Mouse (Mus musculus): ENCODE measurements around the gene Nr1i2. TPM values are rescaled to one million over a fixed set of nuclear protein-coding genes. Genes with fewer than 3 reads are reported as not detected.
A peak's percentile ranks its signal among the peaks of the same experiment; 100 is the strongest.
"Not testable (repeated sequence)": the region's sequence is repeated elsewhere in the genome, so short reads cannot be mapped to it uniquely, and the experiment has no call there.

Gene Nr1i2
- polyA plus RNA-seq (2015; fragmentation: Nextera tagmentation; extraction: Ambion mirVana): 0.09 TPM in 1 of 2 replicates, not detected in the other

GRCm38 (mm10) chr16:38294685-38295348 lies at the start of gene Nr1i2:
Gene Nr1i2 (minus strand): TSS chr16:38294824.
- WGBS: 55% methylated on average over 7 of the region's 7 CpGs
- peaks cover 3% of the 10 kb centered on the region; the same call in 1 of the 2 replicates for H3K4me1 ChIP-seq (ENCODE audit: control insufficient read depth, insufficient read depth, low read length)
- H3K4me2 ChIP-seq (ENCODE audit: low read depth, low read length): no peak within 1 kb of the TSS
- no peaks in the 10 kb centered on the region for H3K36me3 ChIP-seq (ENCODE audit: control insufficient read depth, insufficient read depth)
- no peak within 1 kb of the TSS for H3K27ac ChIP-seq (ENCODE audit: low read length)
- ATAC-seq (replicated peaks; ENCODE audit: extremely low read depth, insufficient read depth, low FRiP score): no peak
- H3K4me3 ChIP-seq (ENCODE audit: low read length): no peak within 1 kb of the TSS
- no peak within 1 kb of the TSS for H3K9ac ChIP-seq (ENCODE audit: low read length)
- H3K9me3 ChIP-seq (replicated peaks; ENCODE audit: control insufficient read depth, low read length): no peaks in the 10 kb centered on the region
- H3K27me3 ChIP-seq (ENCODE audit: control insufficient read depth, insufficient read depth, low read length): no peaks in the 10 kb centered on the region

- H3K9ac ChIP-seq (ENCODE audit: low read length): peak within 1 kb of the TSS; percentile 60
- ATAC-seq (replicated peaks; ENCODE audit: extremely low read depth, insufficient read depth, low FRiP score): peak; percentile 72
- no peak within 1 kb of the TSS for H3K27ac ChIP-seq (ENCODE audit: low read length)
- 14% methylated on average over 30 of the region's 30 CpGs for WGBS
- peak within 1 kb of the TSS; percentile 75 for H3K4me2 ChIP-seq (ENCODE audit: low read depth, low read length)
- no peaks in the 10 kb centered on the region for H3K36me3 ChIP-seq (ENCODE audit: control insufficient read depth, insufficient read depth)
- H3K27me3 ChIP-seq (ENCODE audit: control insufficient read depth, insufficient read depth, low read length): no peaks in the 10 kb centered on the region
- H3K4me1 ChIP-seq (ENCODE audit: control insufficient read depth, insufficient read depth, low read length): peaks cover 15% of the 10 kb centered on the region
- H3K4me3 ChIP-seq (ENCODE audit: low read length): peak within 1 kb of the TSS; percentile 35
- peaks cover 4% of the 10 kb centered on the region for H3K9me3 ChIP-seq (replicated peaks; ENCODE audit: control insufficient read depth, low read length)
Measured at GRCm38 (mm10) chr16:38341396-38342324, 47.0 kb upstream of the Nr1i2 start, which contains the start of gene Maats1. Gene Maats1 (minus strand): TSS chr16:38342143.

GRCm38 (mm10) chr16:38338077-38338476 lies 43.5 kb upstream of the Nr1i2 start:
- not testable (repeated sequence) for H3K9me3 ChIP-seq (replicated peaks; ENCODE audit: control insufficient read depth, low read length); H3K4me3 ChIP-seq (ENCODE audit: low read length); H3K27ac ChIP-seq (ENCODE audit: low read length); ATAC-seq (replicated peaks; ENCODE audit: extremely low read depth, insufficient read depth, low FRiP score); H3K36me3 ChIP-seq (ENCODE audit: control insufficient read depth, insufficient read depth); H3K27me3 ChIP-seq (ENCODE audit: control insufficient read depth, insufficient read depth, low read length); H3K4me1 ChIP-seq (ENCODE audit: control insufficient read depth, insufficient read depth, low read length); H3K4me2 ChIP-seq (ENCODE audit: low read depth, low read length); H3K9ac ChIP-seq (ENCODE audit: low read length)
- 85% methylated on average over 4 of the region's 4 CpGs for WGBS

GRCm38 (mm10) chr16:38334431-38334830 lies 39.8 kb upstream of the Nr1i2 start:
- Histone ChIP-seq H3K9ac (ENCODE audit: low read length) (no peak overlapping the region), H3K9me3 (replicated peaks; ENCODE audit: control insufficient read depth, low read length) (no peaks in the 10 kb centered on the region), H3K27ac (ENCODE audit: low read length) (no peak overlapping the region), H3K4me1 (ENCODE audit: control insufficient read depth, insufficient read depth, low read length) (no peaks in the 10 kb centered on the region), H3K4me2 (ENCODE audit: low read depth, low read length) (no peak overlapping the region), H3K4me3 (ENCODE audit: low read length) (no peak overlapping the region), H3K27me3 (ENCODE audit: control insufficient read depth, insufficient read depth, low read length) (no peaks in the 10 kb centered on the region), H3K36me3 (ENCODE audit: control insufficient read depth, insufficient read depth) (no peaks in the 10 kb centered on the region)
- WGBS: 48% methylated on average over 6 of the region's 6 CpGs
- no peak for ATAC-seq (replicated peaks; ENCODE audit: extremely low read depth, insufficient read depth, low FRiP score)

GRCm38 (mm10) chr16:38329340-38329739 lies 34.7 kb upstream of the Nr1i2 start:
- Histone ChIP-seq H3K4me3 (ENCODE audit: low read length) (no peak overlapping the region), H3K4me1 (ENCODE audit: control insufficient read depth, insufficient read depth, low read length) (no peaks in the 10 kb centered on the region), H3K4me2 (ENCODE audit: low read depth, low read length) (no peak overlapping the region), H3K9ac (ENCODE audit: low read length) (no peak overlapping the region), H3K36me3 (ENCODE audit: control insufficient read depth, insufficient read depth) (no peaks in the 10 kb centered on the region), H3K27ac (ENCODE audit: low read length) (no peak overlapping the region), H3K9me3 (replicated peaks; ENCODE audit: control insufficient read depth, low read length) (no peaks in the 10 kb centered on the region), H3K27me3 (ENCODE audit: control insufficient read depth, insufficient read depth, low read length) (no peaks in the 10 kb centered on the region)
- WGBS: 88% methylated on average over 3 of the region's 3 CpGs
- no peak for ATAC-seq (replicated peaks; ENCODE audit: extremely low read depth, insufficient read depth, low FRiP score)

- Histone ChIP-seq H3K4me2 (ENCODE audit: low read depth, low read length) (no peak overlapping the region), H3K9ac (ENCODE audit: low read length) (no peak overlapping the region), H3K27ac (ENCODE audit: low read length) (no peak overlapping the region), H3K9me3 (replicated peaks; ENCODE audit: control insufficient read depth, low read length) (no peaks in the 10 kb centered on the region), H3K27me3 (ENCODE audit: control insufficient read depth, insufficient read depth, low read length) (no peaks in the 10 kb centered on the region), H3K4me1 (ENCODE audit: control insufficient read depth, insufficient read depth, low read length) (no peaks in the 10 kb centered on the region), H3K36me3 (ENCODE audit: control insufficient read depth, insufficient read depth) (no peaks in the 10 kb centered on the region), H3K4me3 (ENCODE audit: low read length) (no peak overlapping the region)
- ATAC-seq (replicated peaks; ENCODE audit: extremely low read depth, insufficient read depth, low FRiP score): no peak
- WGBS: 83% methylated on average over 11 of the region's 11 CpGs
Measured at GRCm38 (mm10) chr16:38326778-38327397, 32.3 kb upstream of the Nr1i2 start.

GRCm38 (mm10) chr16:38324311-38324710 lies 29.7 kb upstream of the Nr1i2 start:
- H3K36me3 ChIP-seq (ENCODE audit: control insufficient read depth, insufficient read depth): no peaks in the 10 kb centered on the region
- ATAC-seq (replicated peaks; ENCODE audit: extremely low read depth, insufficient read depth, low FRiP score): no peak
- no peak overlapping the region for H3K27ac ChIP-seq (ENCODE audit: low read length)
- H3K4me1 ChIP-seq (ENCODE audit: control insufficient read depth, insufficient read depth, low read length): no peaks in the 10 kb centered on the region
- no peaks in the 10 kb centered on the region for H3K9me3 ChIP-seq (replicated peaks; ENCODE audit: control insufficient read depth, low read length)
- no peaks in the 10 kb centered on the region for H3K27me3 ChIP-seq (ENCODE audit: control insufficient read depth, insufficient read depth, low read length)
- H3K9ac ChIP-seq (ENCODE audit: low read length): no peak overlapping the region
- no peak overlapping the region for H3K4me2 ChIP-seq (ENCODE audit: low read depth, low read length)
- no peak overlapping the region for H3K4me3 ChIP-seq (ENCODE audit: low read length)
- 88% methylated on average over 15 of the region's 15 CpGs for WGBS

- no peaks in the 10 kb centered on the region for H3K27me3 ChIP-seq (ENCODE audit: control insufficient read depth, insufficient read depth, low read length)
- peak overlapping the region; percentile 40 for H3K4me2 ChIP-seq (ENCODE audit: low read depth, low read length)
- WGBS: 28% methylated on average over 17 of the region's 17 CpGs
- H3K4me1 ChIP-seq (ENCODE audit: control insufficient read depth, insufficient read depth, low read length): no peaks in the 10 kb centered on the region
- H3K4me3 ChIP-seq (ENCODE audit: low read length): peak overlapping the region; percentile 11
- H3K36me3 ChIP-seq (ENCODE audit: control insufficient read depth, insufficient read depth): no peaks in the 10 kb centered on the region
- no peaks in the 10 kb centered on the region for H3K9me3 ChIP-seq (replicated peaks; ENCODE audit: control insufficient read depth, low read length)
- no peak overlapping the region for H3K27ac ChIP-seq (ENCODE audit: low read length)
- ATAC-seq (replicated peaks; ENCODE audit: extremely low read depth, insufficient read depth, low FRiP score): no peak
- no peak overlapping the region for H3K9ac ChIP-seq (ENCODE audit: low read length)
Measured at GRCm38 (mm10) chr16:38321452-38321935, 26.9 kb upstream of the Nr1i2 start.

Data from heart, embryonic 16.5 days (tissue).